Mouse (Mus musculus): Measurements from ENCODE around the gene Tgoln1. TPM values are rescaled to one million over a fixed set of nuclear protein-coding genes. Genes with fewer than 3 reads are reported as not detected.

The Tgoln1 gene
- polyA plus RNA-seq (2015; fragmentation: Nextera tagmentation; extraction: Ambion mirVana): 34.5 and 35.1 TPM in 2 replicates

GRCm38 (mm10) chr6:72616643-72617288 lies at the start of gene Tgoln1:
Gene Tgoln1 (minus strand): TSS chr6:72617000.

GRCm38 (mm10) chr6:72597956-72598753 lies 18.6 kb downstream of the Tgoln1 start, which contains the start of the genes Elmod3 and Retsat:
Gene Elmod3 (minus strand): TSS chr6:72598413.
Gene Retsat (plus strand): TSS chr6:72598475.

Other genes with a start within 250 kb of the Tgoln1 start
- gene Vamp5, start 236.5 kb downstream of the Tgoln1 start, polyA plus RNA-seq (2015; fragmentation: Nextera tagmentation; extraction: Ambion mirVana): 22.7 and 27.5 TPM in 2 replicates
- 29.8 and 33.5 TPM in 2 replicates for gene Vamp8, start 226.3 kb downstream of the Tgoln1 start, polyA plus RNA-seq (2015; fragmentation: Nextera tagmentation; extraction: Ambion mirVana)
- gene Ggcx, start 202.7 kb downstream of the Tgoln1 start, polyA plus RNA-seq (2015; fragmentation: Nextera tagmentation; extraction: Ambion mirVana): 13.2 and 15.4 TPM in 2 replicates
- 248 and 259 TPM in 2 replicates for gene Mat2a, start 177.4 kb downstream of the Tgoln1 start, polyA plus RNA-seq (2015; fragmentation: Nextera tagmentation; extraction: Ambion mirVana)
- 0.24 and 0.62 TPM in 2 replicates for gene Sh2d6, start 95.3 kb downstream of the Tgoln1 start, polyA plus RNA-seq (2015; fragmentation: Nextera tagmentation; extraction: Ambion mirVana)
- 19.4 and 21.5 TPM in 2 replicates for gene Capg, start 72.6 kb downstream of the Tgoln1 start, polyA plus RNA-seq (2015; fragmentation: Nextera tagmentation; extraction: Ambion mirVana)
- 18.0 and 18.6 TPM in 2 replicates for gene Elmod3, start 18.6 kb downstream of the Tgoln1 start, polyA plus RNA-seq (2015; fragmentation: Nextera tagmentation; extraction: Ambion mirVana)
- gene Retsat, start 18.5 kb downstream of the Tgoln1 start, polyA plus RNA-seq (2015; fragmentation: Nextera tagmentation; extraction: Ambion mirVana): 9.4 and 10.7 TPM in 2 replicates
- gene Tcf7l1, start 172.3 kb upstream of the Tgoln1 start, polyA plus RNA-seq (2015; fragmentation: Nextera tagmentation; extraction: Ambion mirVana): 7.2 and 7.8 TPM in 2 replicates